Mouse (Mus musculus) erythroblast, embryonic 14.5 days (primary cell): ENCODE measurements around the gene Add3.

Experiments
- GATA1 ChIP-seq: IDR thresholded peaks from 2 replicates; pipeline ENCODE4 v1.6.1; 2012; ENCODE audit warnings: low read length, inconsistent platforms, mixed read lengths
- TAL1 ChIP-seq: IDR thresholded peaks from 3 replicates; pipeline ENCODE4 v1.6.1; 2012; ENCODE audit warnings: low read length, inconsistent platforms, mixed read lengths

DNA sequence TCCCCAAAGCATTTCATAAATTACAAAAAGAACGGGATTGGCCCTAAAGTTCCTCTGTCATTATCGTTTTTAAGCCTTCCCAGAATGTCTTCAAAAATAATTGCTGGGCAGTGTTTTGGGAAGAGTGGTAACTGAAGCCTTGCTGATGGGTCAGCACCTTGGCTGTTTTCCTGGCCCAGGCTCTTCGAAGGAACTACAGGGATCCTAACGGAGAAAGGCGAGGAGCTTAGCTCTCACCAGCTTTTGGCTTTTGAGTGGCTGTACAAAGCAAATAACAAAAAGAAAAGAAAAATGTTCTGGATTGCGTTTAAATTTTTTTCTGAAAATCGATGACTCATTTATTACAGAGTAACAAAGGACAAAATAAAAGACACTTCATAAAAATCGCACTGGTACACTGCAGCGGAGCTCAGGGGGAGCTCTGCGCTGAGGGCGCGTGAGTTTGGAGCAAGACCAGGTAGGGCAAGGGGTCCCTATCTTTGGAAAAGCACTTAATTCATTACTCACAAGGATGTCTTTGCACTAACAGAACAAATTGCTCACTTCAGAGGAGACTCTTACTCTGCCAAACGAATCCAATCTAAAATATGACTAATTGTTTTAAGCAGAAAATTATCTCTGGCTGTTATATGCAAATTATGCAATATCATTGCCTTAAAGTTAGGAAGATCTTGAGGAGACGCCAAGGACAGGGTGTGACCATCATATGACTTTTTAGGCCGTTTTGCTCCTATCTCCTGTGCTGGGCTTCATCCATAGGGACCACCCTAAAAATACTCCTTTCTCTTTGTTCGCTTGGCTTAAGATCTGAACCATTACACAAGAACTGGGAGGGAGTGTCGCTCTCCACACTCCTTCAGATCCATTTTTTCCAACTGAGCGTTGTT lies 32.6 kb upstream of the Add3 start:
- TF ChIP-seq TAL1: no peak
- TF ChIP-seq GATA1: no peak
